Mouse (Mus musculus) brain, adult 2 months (tissue): ENCODE results near the gene Pak3.

Experiments used
- DNase-seq: peaks from one replicate; pipeline ENCODE4 v3.0.0; 2011; ENCODE audit warnings: low read depth, low spot score

The Pak3 gene

DNA sequence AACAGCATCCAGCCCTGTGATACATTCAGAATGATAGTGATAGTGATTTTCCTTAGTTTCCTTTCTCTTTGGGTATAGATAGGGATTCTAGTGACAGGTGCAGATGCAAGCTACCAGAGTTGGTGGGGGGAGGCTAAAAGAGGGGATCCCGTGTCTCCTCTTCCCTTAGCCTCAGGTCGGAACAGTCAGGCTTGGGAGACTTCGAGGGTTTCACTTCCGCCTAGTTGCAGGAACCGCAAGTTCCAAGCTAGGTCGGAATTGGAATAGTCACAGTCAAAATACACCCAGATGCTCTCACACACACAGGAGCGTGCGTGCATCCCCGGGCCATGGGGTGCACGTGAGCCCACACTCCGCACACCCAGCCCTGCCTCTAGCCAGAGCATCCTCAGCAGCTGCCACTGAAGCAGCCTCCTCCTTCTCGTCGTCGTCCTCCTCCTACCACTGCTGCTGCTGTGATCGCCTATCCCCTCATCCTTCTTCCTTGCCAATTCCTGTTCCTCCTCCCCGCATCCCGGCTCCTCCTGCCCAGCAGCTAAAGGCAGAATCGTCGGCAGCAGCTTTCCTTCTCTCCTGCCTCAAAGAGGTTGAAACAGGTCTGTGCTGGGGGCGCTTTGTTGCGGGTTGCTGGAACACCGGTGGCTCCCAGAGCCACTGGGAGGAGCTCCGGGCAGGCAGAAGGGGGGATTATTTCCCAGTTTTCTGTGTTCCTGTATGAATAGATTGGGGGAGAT lies at the start of gene Pak3:
Gene Pak3 (plus strand): TSS at position 424 of the 734 bp plus-strand sequence.
- DNase-seq = peak; percentile 71

DNA sequence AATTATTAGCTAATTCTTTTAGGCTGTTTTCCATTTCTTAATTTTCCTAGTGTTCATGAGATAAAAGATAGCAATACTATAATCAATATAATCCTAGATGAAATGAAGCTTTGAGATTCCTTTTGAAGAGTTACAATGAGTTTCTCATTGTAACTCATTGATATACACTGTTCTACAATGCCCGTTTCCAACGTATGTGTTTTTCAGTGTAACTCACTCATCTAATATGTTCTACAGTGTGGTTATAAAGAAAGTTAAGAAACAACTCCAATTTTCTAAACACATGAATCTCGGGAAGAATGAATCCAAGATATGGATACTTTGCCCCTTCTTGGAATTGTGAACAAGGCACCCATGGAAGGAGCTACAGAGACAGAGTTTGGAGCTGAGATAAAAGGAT lies 35.5 kb upstream of the Pak3 start:
- peak; percentile 100 for DNase-seq

DNA sequence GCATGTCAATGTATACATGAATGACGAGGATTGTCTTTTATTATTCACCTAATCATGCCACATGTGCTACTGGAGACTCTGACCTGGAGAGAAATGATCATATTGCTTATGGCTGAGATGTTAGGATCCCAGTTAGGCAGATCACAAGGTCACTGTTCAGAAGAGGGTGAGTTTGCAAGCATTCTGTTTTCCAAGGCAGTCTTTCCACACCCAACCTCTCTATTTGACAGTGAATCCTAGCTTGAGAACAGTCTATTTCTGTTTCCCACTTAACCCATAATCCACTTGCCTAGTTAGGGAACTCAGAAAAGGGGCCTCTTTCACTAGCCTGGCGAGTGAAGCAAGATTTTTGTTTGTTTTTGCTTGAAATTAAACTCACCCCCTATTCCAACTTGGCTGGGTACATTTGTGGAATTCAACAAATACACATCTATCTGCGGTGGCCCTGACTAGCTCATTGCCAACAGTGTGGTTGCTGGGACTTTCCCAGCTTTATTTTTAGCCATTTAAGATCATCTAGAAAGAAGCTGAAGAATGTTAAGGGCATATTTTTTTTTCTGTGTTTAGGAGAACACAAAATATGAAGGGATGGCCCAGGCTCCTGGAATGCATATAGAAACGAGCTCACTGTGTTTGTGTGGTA lies 17.2 kb upstream of the Pak3 start:
- DNase-seq = no peak

DNA sequence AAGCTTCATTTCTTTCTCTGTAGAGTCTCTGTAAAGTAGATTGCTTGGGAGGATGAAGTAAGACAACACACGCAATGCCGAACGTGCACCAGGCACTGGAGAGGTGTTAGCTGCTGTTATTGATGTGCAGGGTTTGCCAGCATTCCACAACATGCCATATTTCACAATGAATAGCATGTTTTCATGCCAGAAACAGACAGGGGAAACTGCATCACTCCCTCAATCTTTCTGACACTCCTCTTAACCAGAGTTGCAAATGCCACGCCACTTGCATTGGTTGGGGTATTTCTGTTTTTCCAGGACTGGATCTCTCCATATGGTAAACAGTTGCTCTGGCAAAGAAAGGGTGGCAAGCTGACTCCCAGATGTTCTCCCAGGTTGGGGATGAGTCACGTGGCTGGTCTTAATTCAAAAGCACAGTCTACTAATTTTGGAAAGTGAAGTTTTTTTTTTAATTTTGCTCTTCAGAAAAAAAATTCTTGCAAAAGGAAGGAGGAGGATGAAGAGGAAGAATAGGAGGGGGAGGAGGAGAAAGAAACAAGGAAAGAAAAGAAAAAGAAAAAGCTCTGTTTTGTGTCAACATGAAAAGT lies 16.5 kb upstream of the Pak3 start:
- DNase-seq = no peak

DNA sequence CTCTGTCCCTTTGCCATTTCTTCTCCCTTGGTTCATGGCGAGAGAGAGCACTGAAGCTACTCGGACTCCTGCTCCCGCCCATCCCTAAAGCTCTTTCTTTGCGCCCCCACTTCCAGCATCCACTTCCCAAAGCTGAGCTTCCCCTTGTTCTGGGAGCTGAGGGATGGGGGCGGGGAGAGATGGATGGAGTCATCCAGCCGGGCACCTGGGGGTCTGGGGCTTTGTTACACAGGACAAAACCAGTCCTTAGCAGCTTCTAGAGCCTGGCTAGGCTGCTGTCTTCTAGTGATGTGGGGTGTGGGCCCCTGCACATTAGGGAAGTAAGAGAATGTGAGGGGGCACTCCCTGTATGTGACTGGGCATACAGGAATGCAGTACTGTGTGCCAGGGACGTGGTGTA lies 526 bp downstream of the Pak3 start:
- DNase-seq = peak; percentile 50

DNA sequence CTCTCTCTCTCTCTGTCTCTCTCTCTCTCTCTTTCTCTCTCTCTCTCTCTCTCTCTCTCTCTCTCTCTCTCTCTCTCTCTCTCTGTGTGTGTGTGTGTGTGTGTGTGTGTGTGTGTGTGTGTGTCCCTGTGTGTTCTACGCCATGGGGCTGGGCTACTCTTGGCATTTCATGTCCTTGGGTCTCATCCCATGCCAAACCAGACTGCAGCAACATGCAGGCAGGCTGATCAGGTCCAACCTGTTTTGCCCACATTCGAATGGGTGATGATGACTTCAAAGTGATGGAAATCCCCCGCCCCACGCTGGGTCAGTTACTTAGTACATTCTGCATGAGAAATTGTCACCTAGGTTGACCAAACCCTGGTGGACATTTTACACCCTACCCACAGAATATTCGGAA lies 1.1 kb downstream of the Pak3 start:
- DNase-seq = peak; percentile 7

DNA sequence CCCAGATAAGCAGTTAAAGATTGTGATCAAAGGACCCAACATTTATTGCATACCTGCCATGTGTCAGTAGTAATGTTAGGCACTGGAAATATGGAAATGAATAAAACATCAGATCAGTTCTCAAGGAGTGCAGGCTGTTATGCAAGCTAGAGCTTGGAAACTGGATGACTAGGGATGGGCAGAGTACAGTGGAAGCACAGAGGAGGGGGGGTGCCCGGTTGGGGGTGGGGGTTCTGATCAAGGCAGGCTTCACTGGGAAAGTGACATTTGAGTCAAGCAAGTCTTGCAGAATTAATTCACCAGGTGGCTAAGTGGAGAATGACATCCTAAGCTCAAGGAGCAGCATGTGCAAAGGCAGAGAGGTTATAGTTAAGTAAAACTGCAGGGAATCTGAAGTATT lies 1.8 kb downstream of the Pak3 start:
- DNase-seq = peak; percentile 47

DNA sequence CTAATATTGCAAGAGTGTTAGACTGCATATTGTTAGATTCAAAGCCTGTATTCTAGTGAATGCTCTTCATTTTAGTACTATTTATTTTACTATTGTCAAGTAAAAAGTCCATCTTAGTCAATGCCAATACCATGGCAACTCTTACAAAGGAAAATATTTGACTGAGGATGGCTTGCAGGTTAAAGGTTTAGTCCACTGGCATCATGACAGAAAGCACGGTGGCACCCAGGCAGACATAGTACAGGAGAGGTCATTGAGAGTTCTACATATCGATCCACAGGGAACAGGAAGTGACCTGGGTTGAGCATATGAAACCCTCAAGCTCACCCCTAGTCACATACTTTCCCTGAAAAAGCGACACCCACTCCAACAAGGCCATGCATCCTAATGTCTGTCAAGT lies 13.9 kb downstream of the Pak3 start:
- no peak for DNase-seq

DNA sequence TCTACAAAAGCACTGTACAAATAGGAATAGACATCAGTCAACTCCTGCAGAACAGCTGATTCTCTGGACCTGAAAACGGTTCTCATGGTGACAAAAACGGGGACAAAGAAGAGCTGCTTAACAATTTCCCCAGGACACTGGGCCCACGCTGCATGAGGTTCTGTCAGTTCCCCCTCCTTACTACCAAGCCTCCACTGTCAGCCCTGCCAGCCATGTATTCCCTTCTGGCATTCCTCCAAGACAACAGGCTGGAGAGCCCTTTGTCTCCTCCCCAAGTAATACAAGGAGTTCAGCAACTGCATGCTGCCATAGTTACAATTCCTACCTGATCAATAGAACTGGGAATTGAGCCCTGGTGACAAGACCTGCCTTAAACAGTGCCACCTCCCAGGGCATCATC lies 15.2 kb downstream of the Pak3 start:
- peak; percentile 39 for DNase-seq

DNA sequence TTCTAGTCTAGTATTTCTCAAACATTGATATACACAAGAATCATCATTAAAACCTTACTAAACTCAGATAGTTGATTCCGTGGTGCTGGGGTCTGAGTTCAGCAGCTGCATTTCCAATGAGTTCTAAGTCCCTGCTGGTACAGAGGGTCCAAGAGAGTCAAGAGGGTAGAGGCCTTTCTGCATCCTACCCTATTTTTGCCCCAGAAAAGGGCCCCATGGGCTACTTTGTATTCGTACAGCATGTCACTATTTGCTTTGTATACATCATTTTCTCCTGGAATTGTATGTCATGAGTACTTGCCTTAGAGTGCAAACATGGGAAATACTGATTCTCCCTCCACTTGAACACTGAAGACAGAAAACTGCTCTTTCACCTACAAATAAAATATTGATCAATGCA lies 24.4 kb downstream of the Pak3 start:
- DNase-seq = no peak

DNA sequence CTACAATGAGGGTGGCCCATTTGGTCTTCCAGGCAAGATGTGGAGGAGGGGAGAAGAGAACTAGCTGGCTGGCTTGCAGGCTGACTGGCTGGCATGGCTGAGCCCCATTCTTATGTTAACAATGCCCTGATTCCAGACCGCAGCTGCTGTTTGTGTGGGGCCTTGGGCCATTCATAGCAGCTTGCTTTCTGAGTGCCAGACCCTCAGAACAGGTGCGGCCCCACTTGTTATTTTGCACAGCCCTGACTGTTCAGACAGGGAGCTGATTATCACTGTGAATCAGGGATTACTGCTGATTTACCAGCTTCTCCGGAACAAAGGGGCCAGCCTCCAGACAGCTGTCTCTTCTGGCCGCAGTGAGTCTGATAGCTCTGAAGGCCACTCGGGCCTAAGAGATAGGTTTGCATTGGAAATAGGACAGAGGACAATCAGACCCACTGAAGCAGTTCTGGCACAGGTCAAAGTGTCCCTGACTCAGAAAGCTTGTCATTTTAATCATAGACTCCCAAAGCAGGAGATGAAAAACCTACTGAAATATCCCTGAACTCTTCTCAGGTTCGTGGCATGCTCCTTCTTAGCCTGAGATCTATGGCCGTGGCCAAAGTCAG lies 24.9 kb downstream of the Pak3 start:
- peak; percentile 77 for DNase-seq

DNA sequence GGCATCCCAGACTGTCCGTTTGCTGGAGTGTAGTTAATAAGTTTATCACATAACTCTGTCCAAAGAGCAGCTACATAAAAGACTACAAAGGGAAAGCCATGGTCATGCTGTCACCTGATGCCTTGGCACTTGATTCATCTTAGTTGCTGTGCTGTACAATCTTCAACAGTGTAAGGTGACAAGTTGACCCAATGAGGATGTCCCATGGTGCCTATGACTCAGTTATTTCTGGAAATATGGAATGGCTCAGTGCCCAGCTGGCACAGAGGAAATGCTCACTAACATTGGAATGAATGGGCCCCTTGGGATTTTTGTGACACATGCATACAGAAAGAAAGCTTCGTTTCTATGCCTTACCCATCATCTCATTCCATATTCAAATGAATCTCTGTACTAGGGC lies 55.3 kb downstream of the Pak3 start:
- no peak for DNase-seq

DNA sequence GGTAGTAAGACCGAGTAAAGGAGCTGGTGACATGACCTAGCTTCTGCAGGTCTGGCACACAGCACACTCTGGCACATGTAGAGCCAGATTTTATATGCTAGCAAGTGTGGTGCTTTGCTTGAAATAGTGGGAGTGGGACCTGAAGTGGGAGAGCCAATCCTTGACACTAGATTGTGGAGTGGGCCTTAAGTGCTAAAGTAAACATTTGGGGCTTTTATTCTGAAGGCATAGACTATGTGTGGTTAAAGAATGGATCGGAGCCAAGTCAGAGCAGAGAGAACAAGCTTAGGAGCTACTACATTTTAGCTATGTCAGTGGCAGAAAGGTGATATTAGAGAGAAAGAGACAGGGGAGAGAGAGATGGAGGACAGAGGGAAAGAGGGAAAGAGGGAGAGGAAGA lies 61.5 kb downstream of the Pak3 start:
- DNase-seq = no peak

DNA sequence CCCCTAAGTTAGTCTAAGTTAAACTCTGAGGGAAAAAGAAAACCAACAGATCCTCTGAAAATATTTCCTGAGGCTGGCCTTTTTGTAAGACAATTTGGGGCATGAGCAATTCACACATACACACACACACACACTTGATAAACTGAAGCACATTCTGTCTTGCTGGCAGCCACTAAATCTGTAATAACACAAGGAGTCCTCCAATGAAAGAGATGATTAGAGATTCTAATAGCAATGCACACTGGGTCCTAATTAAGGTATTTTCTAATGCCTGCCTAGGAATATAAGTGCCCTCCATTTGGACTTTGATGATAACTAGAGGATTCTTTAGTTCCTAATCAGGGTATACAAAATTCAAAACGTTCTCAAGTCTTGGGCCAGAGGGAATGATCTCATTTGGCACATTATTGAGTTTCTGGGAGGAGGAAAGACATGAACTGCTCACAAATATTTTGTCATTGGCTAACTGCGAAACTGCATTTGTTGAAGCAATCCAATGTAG lies 62.1 kb downstream of the Pak3 start:
- no peak for DNase-seq

DNA sequence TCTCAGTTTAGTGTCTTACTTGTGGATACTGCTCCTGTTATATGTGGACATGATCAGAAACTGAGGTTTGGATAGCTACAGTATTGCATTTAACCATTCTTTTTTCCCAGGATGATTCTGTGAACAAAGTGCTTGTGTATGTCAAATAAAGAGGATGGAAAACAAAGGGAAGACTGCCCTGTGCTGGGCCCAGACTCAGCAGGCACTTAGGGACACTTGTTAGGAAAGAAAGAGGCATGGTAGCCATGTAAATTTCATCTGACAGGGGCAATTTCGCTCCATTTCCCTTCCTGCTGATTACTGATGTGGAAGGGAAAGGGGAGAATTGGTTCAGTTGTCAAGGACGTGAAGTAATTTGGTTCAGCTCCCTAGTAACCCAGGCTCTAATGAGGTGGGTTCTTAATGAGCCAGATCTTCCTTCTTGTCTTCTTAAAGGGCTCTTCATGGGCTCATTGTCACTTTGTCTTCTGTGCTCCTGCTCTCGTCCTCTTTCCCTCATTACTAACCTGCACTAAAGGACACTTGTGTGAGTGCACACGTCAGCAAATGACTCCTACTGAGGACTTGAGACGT lies 88.6 kb downstream of the Pak3 start:
- no peak for DNase-seq

DNA sequence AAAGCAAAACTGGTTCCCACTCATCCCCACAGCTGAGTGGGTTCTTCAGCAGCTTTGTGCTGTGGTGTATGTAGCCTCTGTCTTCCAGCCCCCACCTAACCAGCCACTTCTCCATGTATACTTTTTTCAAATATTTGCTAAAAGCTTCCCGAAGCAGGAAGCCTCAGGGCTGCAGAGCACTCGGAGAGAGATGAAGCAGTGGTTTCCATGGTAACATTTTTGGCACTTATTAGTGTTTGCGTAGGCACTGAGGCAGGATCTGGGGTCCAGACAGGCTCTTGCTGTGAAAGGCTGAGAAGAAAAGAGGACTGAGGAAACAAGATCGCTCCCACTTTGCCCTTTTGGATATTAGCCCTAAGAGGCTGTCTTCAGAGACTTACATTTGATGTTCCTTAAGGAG lies 100.3 kb downstream of the Pak3 start:
- peak; percentile 80 for DNase-seq

DNA sequence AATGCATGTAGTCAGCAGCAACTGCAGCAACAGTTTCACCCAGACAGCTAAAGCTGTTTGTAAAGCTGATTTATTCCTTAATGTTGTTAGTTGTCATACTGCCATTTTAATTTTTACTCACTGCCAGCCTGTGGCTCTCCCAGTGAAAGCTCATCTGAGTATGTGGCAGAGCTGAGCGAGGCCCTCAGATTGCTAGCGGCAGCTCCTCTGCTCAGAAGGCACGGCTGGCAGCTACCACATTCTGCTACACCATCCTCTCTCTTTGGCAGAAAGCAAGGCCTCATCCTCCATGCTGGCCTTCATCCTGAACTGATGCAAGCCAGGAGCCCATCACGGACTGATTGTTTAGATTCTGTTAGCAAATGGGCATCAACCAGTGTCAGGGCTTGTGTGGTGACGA lies 109.4 kb downstream of the Pak3 start:
- peak; percentile 35 for DNase-seq

DNA sequence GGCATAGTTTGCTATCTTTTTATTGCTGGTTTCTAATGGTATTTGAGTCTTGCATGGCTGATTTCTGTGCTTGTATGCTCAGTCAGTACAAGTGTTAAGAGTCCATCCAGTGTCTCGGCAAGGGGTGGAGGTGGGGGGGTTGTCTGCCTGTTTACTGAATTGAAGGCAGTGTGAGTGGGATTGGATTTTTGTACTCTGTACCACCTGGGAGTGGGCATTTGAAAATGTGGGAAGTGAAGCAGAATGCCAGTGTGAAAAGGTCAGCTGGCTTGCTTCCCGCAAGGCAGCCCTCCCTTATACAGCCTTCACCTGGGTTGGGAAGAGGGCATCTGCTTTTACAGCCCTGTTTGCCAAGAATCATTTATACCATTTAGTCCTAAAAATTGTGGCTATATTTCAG lies 125.5 kb downstream of the Pak3 start:
- no peak for DNase-seq

DNA sequence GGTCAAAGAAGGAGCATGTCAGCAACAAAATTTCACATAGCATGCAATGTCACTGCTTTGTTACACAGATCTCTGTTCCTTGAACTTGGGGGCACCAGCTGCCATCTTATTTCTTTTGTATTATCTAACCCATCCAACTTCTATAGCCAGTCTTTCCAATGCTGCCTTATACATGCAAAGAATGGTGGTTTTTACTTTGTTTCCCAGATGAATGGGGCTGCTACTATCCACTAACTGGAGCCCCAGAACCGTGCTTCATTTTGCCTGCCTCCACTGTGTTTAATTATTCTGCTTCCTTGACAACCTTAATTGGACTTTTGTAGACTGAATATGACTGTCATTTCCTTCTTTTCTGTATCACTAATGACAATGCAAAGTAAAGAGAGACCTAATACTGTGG lies 126.4 kb downstream of the Pak3 start:
- no peak for DNase-seq

DNA sequence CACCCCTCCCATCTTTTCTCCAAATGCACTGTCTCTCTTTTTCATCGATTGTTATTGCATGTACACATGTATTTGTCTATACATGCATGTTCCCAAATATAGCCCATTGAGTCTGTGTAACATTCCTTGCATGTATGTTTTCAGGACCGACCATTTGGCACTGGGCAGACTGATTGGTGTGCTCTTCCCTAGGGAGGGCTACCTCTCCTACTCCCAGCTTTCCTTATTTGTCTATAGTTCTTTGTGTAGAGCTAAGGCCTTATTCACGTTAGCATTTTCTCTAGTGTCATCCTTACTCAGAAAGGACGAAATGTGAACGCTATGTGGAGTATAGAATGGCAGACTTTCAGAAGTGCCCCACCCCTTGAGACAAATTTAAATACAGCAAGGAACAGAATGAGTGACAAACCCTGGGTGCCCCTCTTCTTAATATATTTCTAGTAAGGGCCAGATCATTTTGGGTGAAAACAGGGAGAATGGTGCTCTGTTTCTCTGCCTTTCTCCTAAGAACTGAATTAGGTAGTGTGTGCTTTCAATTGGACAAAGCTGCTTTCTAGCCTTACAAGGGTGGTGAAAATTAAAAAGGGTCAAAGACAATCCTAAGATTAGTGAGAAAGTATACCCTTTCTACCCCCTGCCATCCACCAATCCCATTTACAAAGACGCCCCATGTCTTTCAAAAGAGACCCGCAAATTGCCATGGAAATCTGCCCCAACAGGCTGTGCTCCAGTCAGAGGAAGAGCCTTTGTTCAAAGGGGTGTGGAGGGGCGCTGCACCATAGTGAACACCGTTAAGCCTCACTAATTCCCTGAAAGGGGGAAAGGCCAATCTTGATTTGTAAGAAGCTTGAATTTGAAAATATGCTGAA lies 136.2 kb downstream of the Pak3 start:
- DNase-seq = no peak

DNA sequence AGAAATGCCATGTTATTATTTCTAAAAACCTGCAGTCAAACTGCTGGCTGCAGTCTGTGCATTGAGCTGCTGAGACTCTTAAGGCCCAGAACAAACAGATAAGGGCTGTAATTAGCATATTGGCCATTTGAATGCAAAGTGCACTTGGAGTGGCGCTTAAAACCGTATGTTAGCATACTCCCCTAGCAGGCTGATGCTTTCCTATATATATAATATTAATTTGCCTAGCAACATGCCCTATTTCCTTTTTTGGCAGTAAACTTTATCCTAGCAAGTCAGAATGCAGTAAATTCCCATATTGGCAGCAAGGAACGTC lies 136.7 kb downstream of the Pak3 start:
- DNase-seq = no peak
